Mouse (Mus musculus): Measurements from ENCODE around the gene Gm29289. TPM values are rescaled to one million over a fixed set of nuclear protein-coding genes. Genes with fewer than 3 reads are reported as not detected.
"Not testable (repeated sequence)": the region's sequence is repeated elsewhere in the genome, so short reads cannot be mapped to it uniquely, and the experiment has no call there.

Gm29289 gene
- not detected in 2 replicates for polyA plus RNA-seq (2015; fragmentation: Nextera tagmentation; extraction: Ambion mirVana)

DNA sequence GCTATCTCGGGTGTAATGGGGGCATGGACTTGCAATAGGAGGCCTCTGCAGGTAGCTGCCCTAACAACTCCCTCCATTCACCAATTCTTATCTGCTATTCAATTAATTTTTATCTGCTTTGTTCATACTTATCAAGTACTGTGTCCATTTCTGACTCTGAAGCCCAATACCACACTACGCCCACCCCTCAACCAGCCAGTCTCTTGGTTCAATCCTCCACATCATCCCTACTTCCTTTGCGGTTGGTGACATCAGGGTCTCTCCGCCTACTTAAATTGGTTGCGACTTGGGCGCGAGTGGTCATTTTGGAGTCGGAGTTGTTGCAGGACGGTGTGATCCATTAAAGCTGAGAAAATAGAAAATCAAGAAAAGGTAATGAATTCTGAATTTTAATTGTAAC lies at the start of gene Gm29289:
Gene Gm29289 (plus strand): TSS at position 301 of the 400 bp plus-strand sequence.
- ATAC-seq (ENCODE audit: low FRiP score); H3K36me3 ChIP-seq; H3K4me1 ChIP-seq (replicated peaks); H3K4me3 ChIP-seq; H3K9ac ChIP-seq; H3K4me2 ChIP-seq; H3K9me3 ChIP-seq; H3K27me3 ChIP-seq; H3K27ac ChIP-seq: not testable (repeated sequence)
- no CpG with 5 or more reads among the region's 9 CpGs for WGBS

- not testable (repeated sequence) for H3K27me3 ChIP-seq; H3K4me1 ChIP-seq (replicated peaks); H3K9ac ChIP-seq; ATAC-seq (ENCODE audit: low FRiP score); H3K4me3 ChIP-seq; H3K27ac ChIP-seq; H3K9me3 ChIP-seq; H3K4me2 ChIP-seq; H3K36me3 ChIP-seq
- no CpG with 5 or more reads among the region's 9 CpGs for WGBS
Measured at GRCm38 (mm10) chrY:2900689-2901088, 31.7 kb upstream of the Gm29289 start, which contains the start of gene Gm10352. Gene Gm10352 (plus strand): TSS chrY:2900989.

Other genes starting within 250 kb of the Gm29289 start
- not detected in 2 replicates for gene H2al2b, start 211.9 kb upstream of the Gm29289 start, polyA plus RNA-seq (2015; fragmentation: Nextera tagmentation; extraction: Ambion mirVana)
- not detected in 2 replicates for gene Gm4064, start 136.4 kb upstream of the Gm29289 start, polyA plus RNA-seq (2015; fragmentation: Nextera tagmentation; extraction: Ambion mirVana)
- not detected in 2 replicates for gene Rbmy, start 101.9 kb upstream of the Gm29289 start, polyA plus RNA-seq (2015; fragmentation: Nextera tagmentation; extraction: Ambion mirVana)
- gene Gm10256, start 101.9 kb upstream of the Gm29289 start, polyA plus RNA-seq (2015; fragmentation: Nextera tagmentation; extraction: Ambion mirVana), result 0.16 TPM in 1 of 2 replicates, not detected in the other
- not detected in 2 replicates for gene Gm10352, start 31.6 kb upstream of the Gm29289 start, polyA plus RNA-seq (2015; fragmentation: Nextera tagmentation; extraction: Ambion mirVana)